Mouse (Mus musculus) adrenal gland, adult (tissue): ENCODE measurements at regions not wholly inside any gene's neighbourhood (a gene's known extent, or its start where the extent isn't known, plus 50 kb on each side); places are given as distances from the start of the nearest gene placed in this dataset.

ENCODE experiments used
- DNase-seq, 2 experiments: peaks; one replicate each; pipeline ENCODE4 v3.0.0; 2022 to 2023; ENCODE audit warnings: low spot score in 1 of 2; ENCODE audit not compliant: inconsistent age in 2 of 2

DNA sequence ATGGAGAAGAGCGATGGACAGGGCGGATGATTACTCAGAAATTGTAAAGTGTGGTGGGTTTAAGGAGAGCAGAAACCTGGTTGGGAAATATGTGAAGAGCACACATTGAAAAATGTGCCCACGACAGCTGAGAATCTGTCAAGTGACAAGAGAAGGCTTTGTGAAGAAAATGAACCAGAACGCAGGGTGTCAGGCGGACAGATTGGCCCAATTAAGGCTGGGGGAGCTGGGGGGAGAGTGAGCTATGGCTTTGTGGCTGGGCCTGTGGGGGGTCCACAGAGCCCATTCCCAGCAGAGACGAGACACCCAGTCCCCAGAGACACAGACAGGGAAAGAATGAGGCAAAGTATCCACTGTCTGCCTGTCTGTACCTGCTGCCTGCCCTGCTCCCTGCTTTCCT lies 153.3 kb downstream of the Shq1 start:
- DNase-seq, result no peak

- DNase-seq, result peak; percentile 69 to 84
Observed at GRCm38 (mm10) chr6:100512676-100513075, 158.3 kb downstream of the Shq1 start.

DNA sequence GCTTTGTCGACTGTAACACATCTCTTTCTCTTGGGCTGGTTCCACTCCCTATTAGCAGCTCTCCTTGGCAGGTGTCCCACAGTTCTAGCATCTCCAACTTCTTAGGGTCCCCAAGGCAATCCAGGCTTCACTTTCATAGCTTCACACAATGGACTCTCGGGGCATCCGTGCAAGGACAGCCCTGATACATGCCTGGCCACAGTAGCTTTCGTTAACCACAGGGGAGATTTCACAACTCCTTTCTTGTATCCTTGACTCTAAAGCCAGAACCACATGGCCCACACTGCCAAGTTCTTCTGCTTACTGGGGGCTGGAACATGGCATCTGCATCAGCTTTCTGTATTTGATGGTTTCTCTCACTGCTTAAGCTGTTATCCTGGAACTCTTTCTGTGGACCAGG lies 160.3 kb downstream of the Shq1 start:
- DNase-seq, result peak; percentile 46 to 82

DNA sequence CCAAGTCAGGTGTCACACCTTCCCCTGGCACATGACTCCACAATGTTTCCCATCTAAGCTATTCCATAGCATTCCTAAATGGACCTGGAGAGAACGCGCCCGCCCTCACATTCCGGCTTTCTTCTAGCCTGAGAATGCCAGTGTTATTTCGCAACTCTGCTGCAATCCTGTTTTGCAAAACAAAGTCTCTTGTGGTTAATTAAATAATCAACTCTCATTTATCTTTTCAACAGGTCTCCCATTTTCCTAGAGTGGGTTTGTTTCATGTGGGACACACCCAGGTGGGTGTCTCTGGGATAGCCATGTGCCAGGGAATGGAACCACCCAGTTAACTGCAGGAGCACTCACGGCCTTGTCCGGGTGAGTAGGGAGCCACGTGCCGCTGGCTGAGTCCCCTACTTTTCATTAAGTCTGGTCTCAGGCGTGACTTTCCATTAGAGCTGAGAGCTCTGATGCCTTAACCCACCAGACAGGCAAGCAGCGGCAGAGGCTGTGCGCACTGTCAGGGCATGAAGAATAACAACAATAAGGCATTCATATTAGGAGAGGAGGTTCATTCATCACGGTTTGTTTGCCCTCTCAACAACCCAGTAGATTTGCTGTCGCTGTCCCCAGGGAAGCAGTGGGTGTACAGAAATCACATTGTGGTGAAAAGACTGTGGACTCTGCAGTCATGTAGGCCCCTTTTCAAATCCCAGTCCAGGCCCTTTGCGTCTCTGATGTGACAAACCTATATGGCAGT lies 165.3 kb downstream of the Shq1 start:
- DNase-seq, result peak in 1 of 2 experiments; percentile 75

DNA sequence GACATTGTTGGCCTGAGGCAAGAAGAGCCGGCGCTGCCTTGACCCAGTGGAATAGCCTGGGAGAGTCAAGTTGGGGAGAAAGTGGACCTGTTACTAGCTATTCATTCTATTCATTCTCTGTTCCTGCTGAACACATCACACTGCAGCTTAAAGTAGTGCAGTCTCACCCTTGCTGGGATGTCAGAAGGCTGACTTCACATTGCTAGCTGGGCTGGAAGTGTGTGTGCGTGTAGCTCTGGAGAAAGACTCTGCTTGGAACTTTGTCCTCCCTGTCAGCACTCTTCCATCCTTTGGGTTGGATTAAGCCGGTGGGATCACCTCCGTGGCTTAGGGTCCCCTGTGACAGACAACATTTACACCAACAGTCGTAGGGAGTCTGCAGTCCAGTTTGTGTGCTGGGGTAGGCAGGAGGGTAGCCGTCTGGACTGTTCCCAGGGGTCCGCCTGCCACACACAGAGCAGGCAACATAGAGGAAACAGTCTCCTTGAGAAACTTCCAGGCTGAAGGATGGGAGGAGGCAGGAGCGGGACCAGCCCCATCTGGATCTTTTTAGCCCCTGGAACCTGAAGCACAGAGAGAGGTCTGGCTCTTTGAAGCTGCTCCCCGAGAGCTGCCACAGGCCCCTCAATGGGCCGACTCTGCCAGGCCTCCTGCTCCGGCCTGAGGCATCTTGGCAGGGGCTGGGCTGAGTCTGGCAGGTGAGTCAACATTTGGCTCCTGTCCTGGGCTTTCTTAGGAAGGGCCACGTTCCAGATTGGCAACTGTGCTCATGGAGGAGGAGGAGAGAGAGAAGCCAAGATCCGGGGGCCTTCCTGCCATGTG lies 167.8 kb downstream of the Shq1 start:
- peak; percentile 85 to 95 for DNase-seq

DNA sequence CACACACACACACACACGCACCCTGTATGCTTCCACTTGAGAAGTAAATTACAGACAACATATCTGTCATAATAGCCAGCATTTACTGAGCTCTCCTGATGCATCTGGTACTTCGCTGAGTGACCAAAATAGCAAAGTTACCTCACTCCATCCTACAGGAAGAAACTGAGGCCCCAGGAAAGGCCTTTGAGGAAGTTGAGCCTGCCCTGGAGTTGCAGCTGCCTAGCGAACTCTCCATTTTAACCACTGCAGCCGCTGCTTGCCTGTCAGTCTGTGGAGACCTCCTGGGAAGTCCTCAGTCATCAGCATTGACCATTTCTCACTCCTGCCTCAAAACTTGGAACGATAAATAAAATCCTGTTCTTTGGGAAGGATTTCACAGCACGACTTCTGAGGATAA lies 168.8 kb downstream of the Shq1 start:
- no peak for DNase-seq

- DNase-seq, result no peak
Observed at GRCm38 (mm10) chr6:100500741-100501140, 170.2 kb downstream of the Shq1 start.

- no peak for DNase-seq
Observed at GRCm38 (mm10) chr6:100500060-100500459, 170.9 kb downstream of the Shq1 start.

- DNase-seq, result peak; percentile 52 to 83
Observed at GRCm38 (mm10) chr6:100498861-100499271, 172.1 kb downstream of the Shq1 start.

DNA sequence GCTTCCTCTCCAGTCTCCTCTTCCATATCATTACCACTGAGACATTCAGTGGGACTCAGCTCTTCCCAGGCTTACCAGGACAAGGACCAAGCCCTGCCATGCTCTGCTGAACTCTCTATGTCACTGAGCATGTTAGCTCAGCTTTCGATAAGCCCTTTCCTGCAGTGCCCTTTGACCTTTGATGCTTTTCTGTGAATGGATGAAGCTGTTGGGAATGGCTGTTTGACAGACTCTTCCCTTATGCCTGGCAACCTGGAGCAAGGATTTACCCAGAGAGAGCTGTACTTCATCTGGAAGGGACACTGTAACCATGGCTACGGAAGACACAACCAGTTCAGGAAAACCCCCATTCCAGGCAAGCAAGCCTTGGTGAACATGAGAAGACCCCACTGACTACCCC lies 172.8 kb downstream of the Shq1 start:
- no peak for DNase-seq

GRCm38 (mm10) chr6:100496135-100496534 lies 174.8 kb downstream of the Shq1 start:
- no peak for DNase-seq

DNA sequence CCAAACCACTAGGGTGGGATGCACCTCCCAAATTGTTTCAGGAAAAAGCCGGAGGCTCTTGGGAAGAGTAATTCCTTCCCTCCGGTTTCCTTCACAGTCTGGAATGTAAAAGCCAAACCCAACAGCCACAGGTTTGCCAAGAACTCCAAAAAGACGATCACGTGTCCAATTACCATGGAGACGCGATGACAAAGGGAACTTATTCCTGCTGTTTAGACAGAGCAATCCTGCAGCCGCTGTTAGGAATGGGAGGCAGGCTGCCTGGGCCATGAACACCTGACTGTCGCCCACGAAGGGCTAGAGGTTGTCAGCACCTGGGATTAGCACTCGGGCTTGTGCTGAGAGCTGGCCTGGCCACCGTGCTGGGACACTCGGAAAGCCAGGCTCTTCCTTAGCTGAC lies 175.8 kb downstream of the Shq1 start:
- DNase-seq, result no peak

- no peak for DNase-seq
Observed at GRCm38 (mm10) chr6:100493558-100493957, 177.4 kb downstream of the Shq1 start.

GRCm38 (mm10) chr6:100491811-100492210 lies 179.1 kb downstream of the Shq1 start:
- DNase-seq, result no peak

- no peak for DNase-seq
Observed at GRCm38 (mm10) chr6:100490920-100491712, 179.8 kb downstream of the Shq1 start.

DNA sequence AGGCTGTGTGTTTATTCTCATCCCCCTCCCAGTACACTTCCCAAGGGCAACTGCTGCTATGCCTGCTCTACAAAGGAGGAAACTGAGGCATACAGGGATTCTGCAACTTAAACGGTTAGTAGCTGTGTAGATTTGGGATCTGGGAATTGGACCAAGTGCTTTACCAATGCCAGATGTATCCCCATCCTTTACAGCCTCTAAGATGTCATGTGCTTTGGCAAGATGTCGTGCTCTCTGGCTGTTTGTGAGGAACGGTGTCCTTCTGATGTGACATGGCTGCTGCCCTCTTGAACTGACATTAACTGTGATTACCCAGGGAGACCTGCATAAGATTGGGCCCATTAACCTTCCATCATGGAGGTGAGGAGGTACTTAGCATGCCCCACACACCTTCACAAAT lies 187.1 kb downstream of the Shq1 start:
- no peak for DNase-seq

GRCm38 (mm10) chr6:100483084-100483810 lies 187.7 kb downstream of the Shq1 start:
- peak; percentile 85 to 91 for DNase-seq

GRCm38 (mm10) chr6:100482572-100482971 lies 188.4 kb downstream of the Shq1 start:
- no peak for DNase-seq

GRCm38 (mm10) chr6:100480525-100480924 lies 190.4 kb downstream of the Shq1 start:
- no peak for DNase-seq

- DNase-seq, result peak; percentile 34 to 55
Observed at GRCm38 (mm10) chr6:100479881-100480280, 191.1 kb downstream of the Shq1 start.

DNA sequence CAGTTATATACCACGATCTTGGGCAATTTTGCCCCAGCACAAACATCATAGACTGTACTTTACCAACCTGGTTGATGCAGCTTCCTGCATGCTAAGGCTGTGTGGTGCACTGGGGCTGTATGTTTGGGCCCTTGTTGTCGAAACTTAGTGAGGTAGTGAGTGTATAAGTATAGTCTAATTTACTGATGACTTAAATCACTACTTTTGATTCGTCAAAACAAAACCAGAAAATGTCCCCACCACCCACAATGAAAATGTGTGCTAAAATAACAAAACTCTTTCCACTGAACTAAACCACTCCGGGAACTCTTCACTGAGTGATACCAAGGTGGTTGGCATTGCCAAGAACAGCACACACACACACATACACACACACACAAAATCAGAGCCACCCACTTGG lies 191.5 kb downstream of the Shq1 start:
- DNase-seq, result no peak
